Comparison of ENCODE assay signal across 27 mouse cellular contexts in the genomic region with DNA sequence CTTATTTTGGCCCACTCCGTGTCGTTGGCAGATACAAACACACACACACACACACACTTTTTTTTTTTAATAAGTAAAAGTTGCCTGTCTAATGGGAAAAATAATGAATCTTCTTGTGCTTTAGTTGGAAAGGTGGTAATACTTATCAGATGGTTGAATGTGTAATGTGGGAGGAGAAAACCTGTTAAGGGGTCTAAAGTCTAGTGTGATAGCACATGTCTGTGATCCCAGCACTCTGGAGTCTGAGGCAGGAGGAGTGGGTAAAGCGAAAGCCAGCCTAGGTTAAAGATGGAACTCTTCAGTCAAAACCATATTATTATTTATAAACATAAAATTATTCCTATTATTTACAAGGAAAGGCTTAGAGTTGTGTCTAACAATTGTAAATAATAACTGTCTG.
"Had no signal": no experiment of that assay in that cellular context is flagged by ENCODE, and none has a peak within 500 bp of the region (broad histone marks: within the 10 kb centered on the region; RNA-seq: fewer than 3 reads in every experiment).

No protein-coding gene starts in this region.

- DNase-seq: cerebellum, adult 8-10 months; cerebellum, adult 9-10 months; cerebellum, adult 9-11 months; cerebellum, postnatal 10 days; cerebellum, postnatal 14 days; cerebellum, postnatal 25 days; cerebellum, postnatal 36 days; forebrain, postnatal 0 days; gastrocnemius, adult 2 months; gastrocnemius, postnatal 10 days; gastrocnemius, postnatal 14 days; gastrocnemius, postnatal 25 days; gastrocnemius, postnatal 36 days; heart, adult 11 months; heart, adult 18-20 months; heart, adult 2 months had no signal

- ATAC-seq: forebrain, embryonic 13.5 days; forebrain, embryonic 14.5 days; forebrain, embryonic 15.5 days; forebrain, embryonic 16.5 days; forebrain, postnatal 0 days had no signal

- H3K4me3 ChIP-seq: embryonic facial prominence, embryonic 10.5 days; embryonic facial prominence, embryonic 12.5 days; embryonic facial prominence, embryonic 13.5 days; embryonic facial prominence, embryonic 15.5 days; erythroblast, embryonic 14.5 days; forebrain, embryonic 10.5 days; forebrain, embryonic 12.5 days; forebrain, embryonic 13.5 days; forebrain, embryonic 15.5 days; gastrocnemius, adult 2 months; heart, adult 2 months had no signal

- H3K9me3 ChIP-seq: embryonic facial prominence, embryonic 10.5 days; embryonic facial prominence, embryonic 12.5 days; embryonic facial prominence, embryonic 13.5 days; embryonic facial prominence, embryonic 15.5 days; forebrain, embryonic 12.5 days; forebrain, embryonic 13.5 days; forebrain, embryonic 15.5 days had no signal

- H3K36me3 ChIP-seq: embryonic facial prominence, embryonic 15.5 days; forebrain, embryonic 12.5 days had no signal

- H3K27me3 ChIP-seq: embryonic facial prominence, embryonic 12.5 days; embryonic facial prominence, embryonic 13.5 days; embryonic facial prominence, embryonic 15.5 days; forebrain, embryonic 12.5 days; forebrain, embryonic 13.5 days; forebrain, embryonic 15.5 days had no signal

- H3K4me1 ChIP-seq: embryonic facial prominence, embryonic 12.5 days; embryonic facial prominence, embryonic 15.5 days had no signal

- H3K4me2 ChIP-seq: embryonic facial prominence, embryonic 12.5 days; embryonic facial prominence, embryonic 13.5 days; embryonic facial prominence, embryonic 15.5 days; forebrain, embryonic 12.5 days; forebrain, embryonic 13.5 days; forebrain, embryonic 15.5 days had no signal

- H3K9ac ChIP-seq: embryonic facial prominence, embryonic 12.5 days; embryonic facial prominence, embryonic 13.5 days; embryonic facial prominence, embryonic 15.5 days; forebrain, embryonic 12.5 days; forebrain, embryonic 13.5 days; forebrain, embryonic 15.5 days; forebrain, postnatal 0 days had no signal

- H3K27ac ChIP-seq: embryonic facial prominence, embryonic 10.5 days; embryonic facial prominence, embryonic 12.5 days; embryonic facial prominence, embryonic 13.5 days; embryonic facial prominence, embryonic 15.5 days; forebrain, embryonic 10.5 days; forebrain, embryonic 12.5 days; forebrain, embryonic 13.5 days; forebrain, embryonic 15.5 days; heart, adult 2 months had no signal
